Mouse (Mus musculus): Measurements from ENCODE around the gene Dnmt3a. TPM values are rescaled to one million over a fixed set of nuclear protein-coding genes. Genes with fewer than 3 reads are reported as not detected.

Dnmt3a gene
- total and polyA plus RNA-seq, 3 experiments, result 15.5 to 61.5 (median 23.4) TPM

DNA sequence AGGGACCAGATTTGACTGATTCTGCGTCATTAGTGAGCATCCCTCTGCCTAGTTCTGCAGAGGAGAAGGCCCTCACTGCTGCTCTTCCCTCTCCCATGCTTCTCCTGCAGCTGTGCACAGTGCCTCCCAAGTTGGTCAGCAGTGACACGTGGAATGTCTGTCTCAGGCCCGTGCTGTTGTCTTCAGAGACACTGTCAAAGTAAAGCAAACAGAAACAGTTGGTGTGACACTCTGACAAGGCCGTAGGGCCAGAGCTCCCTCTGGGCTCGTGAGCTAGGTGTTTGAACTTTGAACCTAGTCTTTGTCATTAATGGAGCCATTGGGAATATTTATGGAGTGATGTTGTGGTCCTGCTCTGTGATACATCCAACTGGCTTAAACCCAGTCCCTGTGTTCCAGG, 54.2 kb downstream of the Dnmt3a start:
- no peak for DNase-seq (ENCODE audit: extremely low read depth)
- Histone ChIP-seq H3K4me3 (replicated peaks in 1 of 3; ENCODE audit: low read depth in 2 of 3, low read length in 2 of 3, poor library complexity in 1 of 3) (no peak overlapping the region), H3K4me2 (ENCODE audit: insufficient read depth, low read depth, poor library complexity, severe bottlenecking) (no peak overlapping the region), H3K36me3 (replicated peaks in 1 of 2; ENCODE audit: control insufficient read depth in 1 of 2, insufficient read depth in 1 of 2, low read length in 1 of 2) (peaks cover 17 to 62% of the 10 kb centered on the region in 2 experiments), H3K4me1 (ENCODE audit: control insufficient read depth in 1 of 2, insufficient read depth in 2 of 2) (peaks cover 23 to 76% of the 10 kb centered on the region in 2 experiments), H3K27me3 (replicated peaks) (no peaks in the 10 kb centered on the region), H3K79me2 (replicated peaks; ENCODE audit: control insufficient read depth, extremely low read depth, insufficient read depth, poor library complexity, severe bottlenecking) (no peaks in the 10 kb centered on the region), H3K27ac (ENCODE audit: insufficient read depth, low read depth) (no peak overlapping the region), H3K9ac (ENCODE audit: insufficient read depth, low read depth) (no peak overlapping the region), H3K9me3 (replicated peaks; ENCODE audit: low read length) (no peaks in the 10 kb centered on the region)
- TF ChIP-seq PAX5 (IDR thresholded peaks at IDR 0.05; ENCODE audit: low read length) (no peak), CHD2 (IDR thresholded peaks at IDR 0.05; ENCODE audit: low read length) (no peak), ZC3H11A (IDR thresholded peaks at IDR 0.05; ENCODE audit: low read depth, low read length) (no peak), UBTF (IDR thresholded peaks at IDR 0.05; ENCODE audit: low read depth, low read length) (no peak), JUN (IDR thresholded peaks at IDR 0.05; ENCODE audit: insufficient read depth, low read depth, low read length) (no peak), MAZ (IDR thresholded peaks at IDR 0.05; ENCODE audit: low read depth, low read length) (no peak), ZNF384 (IDR thresholded peaks at IDR 0.05; ENCODE audit: low read depth, low read length) (no peak), RCOR1 (conservative IDR thresholded peaks at IDR 0.05; ENCODE audit: low read depth, low read length) (no peak), CTCF (conservative IDR thresholded peaks at IDR 0.05 in 1 of 2, IDR thresholded peaks at IDR 0.05 in 1 of 2; ENCODE audit: low read depth in 2 of 2, low read length in 2 of 2) (no peak), RAD21 (IDR thresholded peaks at IDR 0.05; ENCODE audit: low read depth, low read length) (no peak), IRF4 (IDR thresholded peaks at IDR 0.05; ENCODE audit: low read depth, low read length) (no peak), USF1 (IDR thresholded peaks at IDR 0.05; ENCODE audit: low read depth, low read length) (no peak), MAX (IDR thresholded peaks at IDR 0.05; ENCODE audit: low read length) (no peak), KAT2A (IDR thresholded peaks at IDR 0.05; ENCODE audit: insufficient replicate concordance, low read length) (no peak), JUND (conservative IDR thresholded peaks at IDR 0.05; ENCODE audit: low read depth, low read length) (no peak), MYC (IDR thresholded peaks at IDR 0.05; ENCODE audit: low read depth, low read length) (no peak), MAFK (IDR thresholded peaks at IDR 0.05; ENCODE audit: insufficient replicate concordance, low read length) (no peak)
- dilution Hi-C loops (cut with MboI; ENCODE audit: extremely low pct_ligation_motif_present, extremely low pct_unique_long_range_greater_than_20kb, low sequenced_read_pairs), result no loop called here
- in situ Hi-C loops (cut with MboI; ENCODE audit: low pct_ligation_motif_present, low pct_unique_long_range_greater_than_20kb, low sequenced_read_pairs), result no loop called here

DNA sequence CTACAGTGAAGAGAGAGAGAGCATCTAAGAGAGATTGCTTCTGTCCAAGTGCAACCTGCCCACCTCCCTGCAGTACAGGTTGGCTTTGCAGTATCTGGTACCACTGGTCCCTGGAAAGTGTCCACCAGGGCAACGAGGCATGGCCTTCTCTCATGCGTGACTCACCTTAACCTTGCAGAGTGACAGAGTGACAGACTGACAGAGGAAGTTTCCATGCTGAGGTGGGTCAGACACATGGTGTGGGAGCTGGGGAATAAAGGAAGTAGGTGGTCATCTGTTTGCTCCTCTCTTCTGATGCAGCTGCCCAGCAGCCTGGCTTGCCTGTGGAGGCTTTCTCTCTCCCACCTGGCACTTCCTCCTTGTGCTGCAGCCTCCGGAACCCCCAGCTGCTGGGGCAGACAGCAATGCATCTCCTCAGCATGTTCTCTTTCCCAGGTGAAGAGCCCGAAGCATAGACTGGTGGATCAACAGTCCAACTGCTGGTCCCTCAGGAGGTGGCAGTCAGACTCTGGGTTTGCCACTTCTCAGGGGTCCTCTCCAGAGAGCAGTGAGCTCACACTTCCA, 55.9 kb downstream of the Dnmt3a start:
- no peak overlapping the region for H3K9ac ChIP-seq (ENCODE audit: insufficient read depth, low read depth)
- no peaks in the 10 kb centered on the region for H3K27me3 ChIP-seq (replicated peaks)
- peak; percentile 39 for DNase-seq (ENCODE audit: extremely low read depth)
- in situ Hi-C loops (cut with MboI; ENCODE audit: low pct_ligation_motif_present, low pct_unique_long_range_greater_than_20kb, low sequenced_read_pairs), result no loop called here
- TF ChIP-seq USF2 (conservative IDR thresholded peaks at IDR 0.05; ENCODE audit: low read depth, low read length) (no peak), ZKSCAN1 (IDR thresholded peaks at IDR 0.05; ENCODE audit: borderline replicate concordance, low read depth, low read length) (no peak), RCOR1 (conservative IDR thresholded peaks at IDR 0.05; ENCODE audit: low read depth, low read length) (no peak), NRF1 (IDR thresholded peaks at IDR 0.05; ENCODE audit: low read depth, low read length) (no peak), ZC3H11A (IDR thresholded peaks at IDR 0.05; ENCODE audit: low read depth, low read length) (no peak), MYC (IDR thresholded peaks at IDR 0.05; ENCODE audit: low read depth, low read length) (no peak), EP300 (IDR thresholded peaks at IDR 0.05; ENCODE audit: low read length) (peak; percentile 63), ETS1 (conservative IDR thresholded peaks at IDR 0.05; ENCODE audit: low read depth, low read length) (peak; percentile 33), MAX (IDR thresholded peaks at IDR 0.05; ENCODE audit: low read length) (0 out of 2 replicates have a peak, but pooled peaks have one; percentile 12), RAD21 (IDR thresholded peaks at IDR 0.05; ENCODE audit: low read depth, low read length) (no peak), KAT2A (IDR thresholded peaks at IDR 0.05; ENCODE audit: insufficient replicate concordance, low read length) (no peak), CTCF (conservative IDR thresholded peaks at IDR 0.05 in 1 of 2, IDR thresholded peaks at IDR 0.05 in 1 of 2; ENCODE audit: low read depth in 2 of 2, low read length in 2 of 2) (no peak), SMC3 (IDR thresholded peaks at IDR 0.05; ENCODE audit: low read depth, low read length) (no peak), UBTF (IDR thresholded peaks at IDR 0.05; ENCODE audit: low read depth, low read length) (no peak), BHLHE40 (IDR thresholded peaks at IDR 0.05; ENCODE audit: low read depth, low read length) (peak; percentile 47; the same call in 1 of the 2 replicates)
- no peaks in the 10 kb centered on the region for H3K9me3 ChIP-seq (replicated peaks; ENCODE audit: low read length)
- no peaks in the 10 kb centered on the region for H3K79me2 ChIP-seq (replicated peaks; ENCODE audit: control insufficient read depth, extremely low read depth, insufficient read depth, poor library complexity, severe bottlenecking)
- H3K4me1 ChIP-seq (ENCODE audit: control insufficient read depth in 1 of 2, insufficient read depth in 2 of 2), result peaks cover 10 to 66% of the 10 kb centered on the region in 2 experiments
- no peak overlapping the region for H3K4me2 ChIP-seq (ENCODE audit: insufficient read depth, low read depth, poor library complexity, severe bottlenecking)
- no peak overlapping the region for H3K4me3 ChIP-seq (replicated peaks in 1 of 3; ENCODE audit: low read depth in 2 of 3, low read length in 2 of 3, poor library complexity in 1 of 3)
- dilution Hi-C loops (cut with MboI; ENCODE audit: extremely low pct_ligation_motif_present, extremely low pct_unique_long_range_greater_than_20kb, low sequenced_read_pairs), result no loop called here
- H3K36me3 ChIP-seq (replicated peaks in 1 of 2; ENCODE audit: control insufficient read depth in 1 of 2, insufficient read depth in 1 of 2, low read length in 1 of 2), result peaks cover 31 to 79% of the 10 kb centered on the region in 2 experiments
- H3K27ac ChIP-seq (ENCODE audit: insufficient read depth, low read depth), result peak overlapping the region; percentile 31; the same call in 1 of the 2 replicates

Measured in CH12.LX (cell line).